Mouse (Mus musculus) hindlimb bud, embryonic 11.5 days (tissue): ENCODE data around the gene Hist1h4j.
"Not testable (repeated sequence)": the region's sequence is repeated elsewhere in the genome, so short reads cannot be mapped to it uniquely, and the experiment has no call there.

ENCODE experiments used
- DNase-seq: peaks from one replicate; pipeline ENCODE4 v3.0.0-alpha.2; 2012; ENCODE audit warnings: low read depth, low spot score; ENCODE audit errors: extremely low spot score

The Hist1h4j gene

GRCm38 (mm10) chr13:21734906-21735767, at the start of gene Hist1h4j:
Gene Hist1h4j (plus strand): TSS chr13:21735064.
- peak; percentile 92 for DNase-seq

- no peak for DNase-seq
Measured at GRCm38 (mm10) chr13:21697811-21698210, 37.1 kb upstream of the Hist1h4j start, which contains the start of gene Olfr1359. Gene Olfr1359 (plus strand): TSS chr13:21698111.

GRCm38 (mm10) chr13:21706669-21707068, 28.2 kb upstream of the Hist1h4j start:
- no peak for DNase-seq

- DNase-seq, result peak; percentile 73
Measured at GRCm38 (mm10) chr13:21710031-21710711, 24.7 kb upstream of the Hist1h4j start.

GRCm38 (mm10) chr13:21710821-21711525, 23.9 kb upstream of the Hist1h4j start:
- peak; percentile 73 for DNase-seq

GRCm38 (mm10) chr13:21711698-21712097, 23.2 kb upstream of the Hist1h4j start:
- no peak for DNase-seq

- DNase-seq, result peak; percentile 73
Measured at GRCm38 (mm10) chr13:21714725-21715124, 20.1 kb upstream of the Hist1h4j start.

- DNase-seq, result no peak
Measured at GRCm38 (mm10) chr13:21715131-21715863, 19.6 kb upstream of the Hist1h4j start.

GRCm38 (mm10) chr13:21715864-21716539, 18.9 kb upstream of the Hist1h4j start, which contains the start of the genes Hist1h2bl and Hist1h2ai:
Gene Hist1h2bl (minus strand): TSS chr13:21716143.
Gene Hist1h2ai (plus strand): TSS chr13:21716422.
- peak; percentile 98 for DNase-seq

- peak; percentile 95 for DNase-seq
Measured at GRCm38 (mm10) chr13:21716540-21717391, 18.1 kb upstream of the Hist1h4j start.

- DNase-seq, result not testable (repeated sequence)
Measured at GRCm38 (mm10) chr13:21717397-21718357, 17.2 kb upstream of the Hist1h4j start, which contains the start of gene Hist1h3h. Gene Hist1h3h (plus strand): TSS chr13:21717659.

GRCm38 (mm10) chr13:21718381-21719080, 16.3 kb upstream of the Hist1h4j start:
- peak; percentile 75 for DNase-seq

GRCm38 (mm10) chr13:21721107-21721756, 13.6 kb upstream of the Hist1h4j start:
- not testable (repeated sequence) for DNase-seq

GRCm38 (mm10) chr13:21721757-21722372, 13.0 kb upstream of the Hist1h4j start, which contains the start of gene Hist1h2bm:
Gene Hist1h2bm (plus strand): TSS chr13:21722044.
- DNase-seq, result peak; percentile 98

GRCm38 (mm10) chr13:21722373-21722925, 12.4 kb upstream of the Hist1h4j start:
- peak; percentile 69 for DNase-seq
